Mouse (Mus musculus) retina, adult 2 months (tissue): ENCODE data around the gene Lax1.

Experiments used
- DNase-seq: peaks from one replicate; pipeline ENCODE4 v3.0.0-alpha.2; 2012; ENCODE audit warnings: low read depth, low spot score

The Lax1 gene

GRCm38 (mm10) chr1:133632168-133632567, 57.7 kb downstream of the Lax1 start:
- DNase-seq, result no peak
